Mouse (Mus musculus): ENCODE measurements at regions not wholly inside any gene's neighbourhood (a gene's known extent, or its start where the extent isn't known, plus 50 kb on each side); places are given as distances from the start of the nearest gene placed in this dataset.
A peak's percentile ranks its signal among the peaks of the same experiment; 100 is the strongest.

GRCm38 (mm10) chr12:25216792-25217516, 120.0 kb upstream of the Id2 start:
- Histone ChIP-seq H3K9me3 (no peaks in the 10 kb centered on the region), H3K27me3 (no peaks in the 10 kb centered on the region), H3K36me3 (no peaks in the 10 kb centered on the region), H3K27ac (peak overlapping the region; percentile 86), H3K4me3 (no peak overlapping the region), H3K4me1 (peaks cover 42% of the 10 kb centered on the region), H3K9ac (no peak overlapping the region), H3K4me2 (no peak overlapping the region)
- WGBS = 48% methylated on average over 5 of the region's 5 CpGs
- peak; percentile 68 for ATAC-seq (ENCODE audit: borderline replicate concordance, extremely low read depth, low FRiP score, low TSS enrichment)

- 35% methylated on average over 5 of the region's 5 CpGs for WGBS
- no peak overlapping the region for H3K4me2 ChIP-seq
- peak; percentile 39; the same call in 1 of the 2 replicates for ATAC-seq (ENCODE audit: borderline replicate concordance, extremely low read depth, low FRiP score, low TSS enrichment)
- peak overlapping the region; percentile 56 for H3K27ac ChIP-seq
- no peak overlapping the region for H3K4me3 ChIP-seq
- no peaks in the 10 kb centered on the region for H3K9me3 ChIP-seq
- no peak overlapping the region for H3K9ac ChIP-seq
- peaks cover 38% of the 10 kb centered on the region for H3K4me1 ChIP-seq
- H3K27me3 ChIP-seq = no peaks in the 10 kb centered on the region
- H3K36me3 ChIP-seq = no peaks in the 10 kb centered on the region
Observed at GRCm38 (mm10) chr12:25215266-25215665, 118.3 kb upstream of the Id2 start.

- Histone ChIP-seq H3K36me3 (no peaks in the 10 kb centered on the region), H3K27me3 (no peaks in the 10 kb centered on the region), H3K9me3 (no peaks in the 10 kb centered on the region), H3K27ac (0 out of 2 replicates have a peak overlapping the region, but pooled peaks have one; percentile 7), H3K4me1 (peaks cover 49% of the 10 kb centered on the region), H3K4me3 (no peak overlapping the region), H3K9ac (no peak overlapping the region), H3K4me2 (no peak overlapping the region)
- ATAC-seq (ENCODE audit: borderline replicate concordance, extremely low read depth, low FRiP score, low TSS enrichment) = no peak
- WGBS = 74% methylated on average over 11 of the region's 11 CpGs
Observed at GRCm38 (mm10) chr12:25213782-25214478, 117.0 kb upstream of the Id2 start.

- Histone ChIP-seq H3K9me3 (no peaks in the 10 kb centered on the region), H3K27me3 (no peaks in the 10 kb centered on the region), H3K4me2 (no peak overlapping the region), H3K9ac (no peak overlapping the region), H3K4me1 (peaks cover 30% of the 10 kb centered on the region), H3K36me3 (no peaks in the 10 kb centered on the region), H3K4me3 (no peak overlapping the region), H3K27ac (no peak overlapping the region)
- ATAC-seq (ENCODE audit: borderline replicate concordance, extremely low read depth, low FRiP score, low TSS enrichment) = no peak
- 87% methylated on average over 6 of the region's 6 CpGs for WGBS
Observed at GRCm38 (mm10) chr12:25211331-25211730, 114.4 kb upstream of the Id2 start.

- Histone ChIP-seq H3K27ac (no peak overlapping the region), H3K9ac (no peak overlapping the region), H3K9me3 (no peaks in the 10 kb centered on the region), H3K36me3 (no peaks in the 10 kb centered on the region), H3K4me3 (no peak overlapping the region), H3K4me1 (peaks cover 26% of the 10 kb centered on the region), H3K4me2 (no peak overlapping the region), H3K27me3 (no peaks in the 10 kb centered on the region)
- no peak for ATAC-seq (ENCODE audit: borderline replicate concordance, extremely low read depth, low FRiP score, low TSS enrichment)
- 81% methylated on average over 3 of the region's 3 CpGs for WGBS
Observed at GRCm38 (mm10) chr12:25210597-25210996, 113.7 kb upstream of the Id2 start.

- Histone ChIP-seq H3K27ac (peak overlapping the region; percentile 78), H3K27me3 (no peaks in the 10 kb centered on the region), H3K36me3 (no peaks in the 10 kb centered on the region), H3K4me2 (no peak overlapping the region; the same call in 1 of the 2 replicates), H3K4me1 (peaks cover 17% of the 10 kb centered on the region), H3K4me3 (no peak overlapping the region), H3K9me3 (no peaks in the 10 kb centered on the region), H3K9ac (no peak overlapping the region)
- ATAC-seq (ENCODE audit: borderline replicate concordance, extremely low read depth, low FRiP score, low TSS enrichment) = peak; percentile 41
- 30% methylated on average over 4 of the region's 4 CpGs for WGBS
Observed at GRCm38 (mm10) chr12:25209333-25209728, 112.4 kb upstream of the Id2 start.

GRCm38 (mm10) chr12:25208670-25209332, 111.9 kb upstream of the Id2 start:
- H3K36me3 ChIP-seq = no peaks in the 10 kb centered on the region
- peak; percentile 74 for ATAC-seq (ENCODE audit: borderline replicate concordance, extremely low read depth, low FRiP score, low TSS enrichment)
- 21% methylated on average over 11 of the region's 11 CpGs for WGBS
- no peaks in the 10 kb centered on the region for H3K9me3 ChIP-seq
- H3K9ac ChIP-seq = no peak overlapping the region
- H3K4me3 ChIP-seq = no peak overlapping the region
- peak overlapping the region; percentile 78 for H3K27ac ChIP-seq
- H3K4me2 ChIP-seq = no peak overlapping the region; the same call in 1 of the 2 replicates
- peaks cover 14% of the 10 kb centered on the region for H3K4me1 ChIP-seq
- no peaks in the 10 kb centered on the region for H3K27me3 ChIP-seq

GRCm38 (mm10) chr12:25203371-25204067, 106.6 kb upstream of the Id2 start:
- 80% methylated on average over 10 of the region's 10 CpGs for WGBS

GRCm38 (mm10) chr12:25200161-25200560, 103.2 kb upstream of the Id2 start:
- 39% methylated on average over 4 of the region's 4 CpGs for WGBS

More at GRCm38 (mm10) chr12:25203371-25204067, 106.6 kb upstream of the Id2 start:
- no peaks in the 10 kb centered on the region for H3K27me3 ChIP-seq
- H3K36me3 ChIP-seq = no peaks in the 10 kb centered on the region
- H3K9me3 ChIP-seq = no peaks in the 10 kb centered on the region
- ATAC-seq (ENCODE audit: borderline replicate concordance, extremely low read depth, low FRiP score, low TSS enrichment) = no peak
- no peak overlapping the region for H3K4me2 ChIP-seq
- no peak overlapping the region for H3K27ac ChIP-seq
- no peaks in the 10 kb centered on the region for H3K4me1 ChIP-seq
- H3K9ac ChIP-seq = no peak overlapping the region
- H3K4me3 ChIP-seq = no peak overlapping the region

GRCm38 (mm10) chr12:25197757-25198156, 100.8 kb upstream of the Id2 start:
- H3K4me3 ChIP-seq = no peak overlapping the region
- WGBS = 21% methylated on average over 3 of the region's 4 CpGs
- no peaks in the 10 kb centered on the region for H3K9me3 ChIP-seq
- ATAC-seq (ENCODE audit: borderline replicate concordance, extremely low read depth, low FRiP score, low TSS enrichment) = peak; percentile 78; the same call in 1 of the 2 replicates
- no peaks in the 10 kb centered on the region for H3K27me3 ChIP-seq
- H3K4me1 ChIP-seq = peaks cover 9% of the 10 kb centered on the region
- no peak overlapping the region for H3K4me2 ChIP-seq
- H3K27ac ChIP-seq = no peak overlapping the region
- H3K9ac ChIP-seq = no peak overlapping the region
- H3K36me3 ChIP-seq = no peaks in the 10 kb centered on the region

More at GRCm38 (mm10) chr12:25200161-25200560, 103.2 kb upstream of the Id2 start:
- Histone ChIP-seq H3K27me3 (no peaks in the 10 kb centered on the region), H3K4me1 (peaks cover 9% of the 10 kb centered on the region), H3K4me2 (no peak overlapping the region), H3K9ac (no peak overlapping the region), H3K4me3 (no peak overlapping the region), H3K36me3 (no peaks in the 10 kb centered on the region), H3K9me3 (no peaks in the 10 kb centered on the region), H3K27ac (no peak overlapping the region)
- ATAC-seq (ENCODE audit: borderline replicate concordance, extremely low read depth, low FRiP score, low TSS enrichment) = no peak

- Histone ChIP-seq H3K27me3 (no peaks in the 10 kb centered on the region), H3K9me3 (no peaks in the 10 kb centered on the region), H3K4me3 (no peak overlapping the region), H3K9ac (no peak overlapping the region), H3K4me2 (no peak overlapping the region), H3K27ac (no peak overlapping the region), H3K36me3 (no peaks in the 10 kb centered on the region), H3K4me1 (peaks cover 9% of the 10 kb centered on the region)
- no peak for ATAC-seq (ENCODE audit: borderline replicate concordance, extremely low read depth, low FRiP score, low TSS enrichment)
- WGBS = 67% methylated on average over 4 of the region's 4 CpGs
Observed at GRCm38 (mm10) chr12:25196022-25196421, 99.1 kb upstream of the Id2 start.
